Mouse (Mus musculus) ovary, postnatal 14 days (tissue): ENCODE data around the gene Btnl10.

Source experiments
- DNase-seq: peaks from one replicate; pipeline ENCODE4 v3.0.0; 2022; ENCODE audit warnings: low spot score

Gene Btnl10

DNA sequence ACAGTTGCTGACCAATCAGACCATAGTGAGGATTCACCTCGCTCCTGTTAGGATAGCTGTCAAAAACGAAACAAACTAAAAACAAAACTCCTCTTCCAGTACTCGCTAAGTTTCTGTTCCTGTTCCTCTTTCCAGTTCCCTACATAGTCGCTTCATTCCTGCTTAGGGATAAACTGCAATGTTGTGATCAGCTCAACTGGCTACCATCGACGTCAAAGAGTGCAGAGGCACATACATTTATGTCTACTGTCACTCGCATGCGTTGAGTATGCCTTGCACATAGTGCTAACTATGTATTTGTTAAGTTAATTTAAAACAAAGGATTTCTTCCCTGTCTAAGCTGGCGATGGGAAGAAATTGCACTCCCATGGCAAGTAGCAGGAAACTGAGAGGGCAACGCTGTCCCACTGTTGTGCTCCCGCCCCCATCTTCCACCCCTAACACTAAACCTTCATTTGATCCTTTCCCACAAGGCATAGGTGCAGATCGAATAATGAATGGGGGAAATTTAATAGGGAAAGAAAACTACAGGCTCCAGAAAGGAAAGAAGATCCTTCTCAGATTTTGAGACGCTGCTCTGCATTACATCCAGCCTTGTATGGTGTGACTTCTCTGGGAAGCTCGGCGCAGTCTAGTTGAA is 41.6 kb downstream of the Btnl10 start:
- DNase-seq, result no peak

DNA sequence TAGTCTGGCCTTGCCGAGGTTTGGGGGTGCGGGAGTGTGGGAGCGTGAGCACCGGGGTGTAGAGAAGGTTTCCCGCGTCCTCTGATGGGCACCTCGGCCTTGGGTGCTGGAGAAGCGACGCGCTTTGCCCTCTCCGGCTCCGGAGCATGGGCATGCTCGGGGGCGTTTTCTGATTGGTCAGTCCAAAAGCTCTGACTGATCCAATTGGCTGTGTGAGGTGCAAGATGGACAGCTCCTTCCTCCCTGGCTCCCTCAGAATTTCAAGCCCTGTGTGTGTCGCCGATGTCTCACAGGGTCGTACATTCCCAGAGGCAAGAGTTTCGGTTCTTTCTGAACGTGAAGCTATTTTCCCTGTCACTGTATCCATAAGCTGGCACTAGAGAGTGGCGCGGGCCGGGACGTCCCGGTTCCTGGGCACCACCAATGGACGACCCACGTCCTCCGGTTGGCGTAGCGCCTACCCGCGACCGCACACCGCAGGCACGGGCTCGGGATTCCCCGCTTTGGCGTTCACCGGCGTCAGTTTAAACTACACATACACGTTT is 42.3 kb downstream of the Btnl10 start:
- DNase-seq, result peak; percentile 36

DNA sequence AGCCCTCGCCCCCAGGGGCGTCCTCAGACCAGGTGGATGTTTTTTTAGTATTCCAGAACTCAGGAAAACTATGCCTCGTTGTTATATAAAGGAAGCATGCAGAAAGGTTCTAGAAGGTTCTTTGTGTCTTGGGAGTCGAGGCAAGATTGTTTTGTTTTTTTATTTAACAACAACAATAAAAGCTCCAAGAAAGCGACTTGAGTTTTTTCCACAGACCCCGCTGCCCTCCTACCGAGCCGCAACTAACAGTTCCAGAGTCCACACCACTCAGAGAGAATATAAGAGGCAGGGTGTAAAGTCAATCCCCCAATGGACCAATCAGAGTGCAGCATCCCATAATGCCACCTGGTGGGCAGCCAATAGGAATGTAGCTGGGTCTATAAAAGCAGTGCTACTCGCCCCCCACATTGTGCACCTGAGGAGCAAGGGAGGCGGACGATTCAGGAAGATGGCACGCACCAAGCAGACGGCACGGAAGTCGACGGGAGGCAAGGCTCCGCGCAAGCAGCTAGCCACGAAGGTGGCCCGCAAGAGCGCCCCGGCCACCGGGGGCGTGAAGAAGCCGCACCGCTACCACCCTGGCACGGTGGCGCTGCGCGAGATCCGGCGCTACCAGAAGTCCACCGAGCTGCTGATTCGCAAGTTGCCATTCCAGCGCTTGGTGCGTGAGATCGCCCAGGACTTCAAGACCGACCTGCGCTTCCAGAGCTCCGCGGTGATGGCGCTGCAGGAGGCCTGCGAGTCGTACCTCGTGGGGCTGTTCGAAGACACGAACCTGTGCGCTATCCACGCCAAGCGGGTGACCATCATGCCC is 43.9 kb downstream of the Btnl10 start:
- no peak for DNase-seq

DNA sequence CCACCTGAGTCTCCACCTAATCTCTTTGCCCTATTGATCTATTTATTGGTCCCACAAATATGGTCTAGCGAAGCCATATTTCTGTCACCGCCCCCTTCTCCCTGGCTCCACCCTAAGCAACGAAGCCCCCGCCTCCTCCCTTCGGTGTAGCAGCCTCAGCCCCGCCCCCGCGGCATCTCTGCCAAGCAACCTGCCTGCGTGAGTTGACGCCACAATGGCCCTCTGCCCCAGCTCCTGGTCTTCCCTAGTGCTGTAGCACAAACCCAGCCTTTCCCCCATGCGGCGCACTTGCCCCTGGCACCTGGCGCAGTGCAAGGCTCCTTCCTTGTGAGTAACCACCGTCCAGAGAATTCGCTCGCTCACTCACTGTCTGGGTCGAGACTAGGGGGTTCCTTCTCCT is 45.8 kb downstream of the Btnl10 start:
- no peak for DNase-seq

DNA sequence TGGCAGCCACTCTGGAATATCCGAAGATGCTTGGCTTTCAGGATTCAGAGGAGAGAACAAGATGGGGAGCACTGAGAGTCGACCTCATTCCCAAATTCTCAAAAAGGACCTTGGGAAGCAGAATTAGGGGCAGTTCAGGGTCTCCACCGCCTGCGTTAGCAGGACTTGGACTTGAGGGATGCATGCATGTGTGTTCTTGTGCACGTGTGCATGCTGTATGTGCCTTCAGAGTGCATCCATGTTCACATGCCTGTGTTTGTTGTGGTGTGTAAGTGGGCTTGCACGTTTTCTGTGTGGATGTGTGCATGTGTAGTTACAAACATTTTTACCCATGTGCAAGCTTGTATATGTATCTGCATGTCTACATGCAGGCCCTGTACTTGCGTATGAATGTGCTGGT is 46.5 kb downstream of the Btnl10 start:
- DNase-seq, result no peak

DNA sequence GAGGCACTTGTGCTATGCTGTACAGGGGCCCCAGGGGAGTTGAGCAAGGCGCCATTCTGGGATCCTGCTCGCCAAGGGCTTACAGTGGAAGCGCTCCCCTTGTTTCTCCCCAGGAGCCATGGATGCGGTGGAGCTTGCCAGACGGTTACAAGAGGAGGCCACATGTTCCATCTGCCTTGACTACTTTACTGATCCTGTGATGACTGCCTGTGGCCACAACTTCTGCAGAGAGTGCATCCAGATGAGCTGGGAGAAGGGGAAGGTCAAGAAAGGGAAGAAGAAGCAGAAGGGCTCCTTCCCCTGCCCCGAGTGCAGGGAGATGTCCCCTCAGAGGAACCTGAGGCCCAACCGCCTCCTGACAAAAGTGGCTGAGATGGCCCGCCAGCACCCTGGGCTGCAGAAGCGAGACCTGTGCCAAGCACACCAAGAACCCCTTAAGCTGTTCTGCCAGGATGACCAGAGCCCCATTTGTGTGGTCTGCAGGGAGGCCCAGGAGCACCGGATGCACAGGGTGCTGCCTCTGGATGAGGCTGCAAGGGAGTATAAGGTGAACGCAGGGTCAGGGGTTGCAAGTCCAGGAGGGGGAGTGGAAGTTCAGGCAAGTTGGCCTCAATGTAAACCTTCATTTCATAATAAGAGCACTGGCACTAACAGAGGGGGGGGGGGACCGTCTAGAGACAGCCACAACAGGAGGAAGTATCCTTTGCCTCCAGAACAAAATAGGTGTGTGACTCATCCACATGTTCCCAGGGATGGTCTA is 47.5 kb downstream of the Btnl10 start:
- DNase-seq, result no peak

DNA sequence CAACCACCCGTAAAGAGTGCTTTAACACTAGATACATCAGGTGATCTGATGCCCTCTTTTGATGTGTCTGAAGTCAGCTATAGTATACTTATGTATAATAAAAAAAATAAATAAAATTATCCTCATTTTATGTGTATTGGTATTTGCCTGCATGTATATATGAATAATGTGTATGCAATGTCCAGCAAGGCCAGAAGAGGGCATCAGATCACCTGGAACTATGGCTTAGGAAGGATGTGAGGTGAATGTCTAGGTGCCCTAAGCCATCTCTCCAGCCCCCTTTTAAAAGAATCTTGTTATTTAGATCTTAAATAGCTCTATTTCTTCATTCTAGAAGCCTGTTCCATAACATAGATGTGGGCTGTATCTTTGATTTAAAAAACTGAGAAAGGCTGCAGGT is 49.6 kb downstream of the Btnl10 start:
- DNase-seq, result no peak

DNA sequence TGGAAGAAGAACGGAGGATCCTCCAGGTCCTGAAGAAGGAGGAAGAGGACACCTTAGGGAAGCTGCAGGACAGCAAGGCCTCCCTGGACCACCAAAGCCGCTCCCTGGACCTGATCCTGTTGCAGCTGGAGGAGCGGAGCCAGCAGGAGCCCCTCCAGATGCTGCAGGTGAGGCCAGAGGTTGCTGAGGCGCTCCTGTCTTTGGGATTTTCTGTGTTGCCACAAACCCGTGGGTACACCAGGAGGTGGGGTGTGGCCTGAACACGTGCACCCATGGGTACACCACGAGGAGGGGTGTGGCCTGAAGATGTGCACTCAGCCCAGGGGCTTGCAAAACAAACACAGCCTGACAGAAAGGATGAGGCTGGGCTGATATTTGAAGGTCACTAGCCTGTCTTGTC is 50.8 kb downstream of the Btnl10 start:
- DNase-seq, result no peak

DNA sequence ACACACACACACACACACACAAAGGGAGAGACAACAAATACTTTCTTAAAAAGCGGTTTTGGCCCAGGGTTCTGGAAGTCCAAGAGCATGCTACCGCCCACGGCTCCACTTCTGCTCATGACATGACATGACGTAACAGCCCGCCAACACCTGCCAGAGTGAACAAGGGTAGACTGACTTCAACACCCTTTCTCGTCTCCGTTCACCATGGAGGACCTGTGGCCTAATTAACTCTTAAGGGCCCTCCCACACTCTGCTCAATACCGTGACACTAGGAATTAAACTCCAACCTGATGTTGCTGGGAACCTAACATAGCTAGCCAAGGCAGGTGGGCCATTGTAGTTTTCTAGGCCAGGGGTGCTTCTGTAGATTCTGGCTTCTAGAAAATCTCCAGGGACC is 51.3 kb downstream of the Btnl10 start:
- DNase-seq, result no peak

DNA sequence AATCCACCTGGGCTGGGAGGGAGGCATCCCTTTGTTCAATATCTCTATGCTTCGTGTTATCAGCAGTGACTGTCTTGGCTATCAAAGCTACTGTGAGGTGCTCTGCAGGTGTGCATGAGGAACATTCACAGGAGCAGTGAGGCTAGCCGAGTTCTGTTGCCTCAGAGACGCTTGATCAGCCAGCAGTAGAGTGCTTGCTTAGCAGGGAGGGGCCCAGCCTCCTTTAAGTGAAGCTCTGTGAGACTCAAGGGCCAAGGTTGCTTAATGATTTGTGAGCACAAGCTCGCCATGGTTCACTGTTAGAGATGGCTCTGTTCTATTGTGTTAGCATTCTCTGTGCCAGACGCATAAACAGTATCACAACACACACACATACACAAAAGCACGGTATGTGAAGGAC is 52.0 kb downstream of the Btnl10 start:
- no peak for DNase-seq

DNA sequence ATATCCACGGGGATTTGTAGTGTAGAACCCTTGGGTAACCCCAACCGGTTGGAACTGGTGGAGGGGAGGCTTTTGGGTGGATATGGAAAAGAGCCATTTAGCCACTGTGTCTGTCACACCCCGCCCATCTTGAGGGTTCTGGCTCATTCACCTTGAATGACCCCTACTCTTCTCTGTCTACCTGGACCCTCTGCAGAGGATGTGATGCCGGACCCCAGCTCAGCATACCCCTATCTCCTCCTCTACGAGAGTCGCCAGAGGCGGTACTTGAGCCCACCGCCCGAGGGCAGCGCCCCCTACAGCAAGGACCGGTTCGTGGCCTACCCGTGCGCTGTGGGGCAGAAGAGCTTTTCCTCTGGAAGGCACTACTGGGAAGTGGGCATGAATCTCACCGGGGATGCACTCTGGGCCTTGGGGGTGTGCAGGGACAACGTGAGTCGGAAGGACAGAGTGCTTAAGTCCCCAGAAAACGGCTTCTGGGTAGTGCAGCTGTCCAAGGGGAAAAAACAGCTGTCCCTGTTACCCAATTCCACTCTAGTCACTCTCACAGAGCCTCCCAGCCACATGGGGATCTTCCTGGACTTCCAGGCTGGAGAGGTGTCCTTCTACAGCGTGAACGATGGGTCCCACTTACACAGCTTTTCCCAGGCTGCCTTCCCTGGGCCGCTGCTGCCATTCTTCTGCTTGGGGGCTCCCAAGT is 53.3 kb downstream of the Btnl10 start:
- DNase-seq, result no peak

DNA sequence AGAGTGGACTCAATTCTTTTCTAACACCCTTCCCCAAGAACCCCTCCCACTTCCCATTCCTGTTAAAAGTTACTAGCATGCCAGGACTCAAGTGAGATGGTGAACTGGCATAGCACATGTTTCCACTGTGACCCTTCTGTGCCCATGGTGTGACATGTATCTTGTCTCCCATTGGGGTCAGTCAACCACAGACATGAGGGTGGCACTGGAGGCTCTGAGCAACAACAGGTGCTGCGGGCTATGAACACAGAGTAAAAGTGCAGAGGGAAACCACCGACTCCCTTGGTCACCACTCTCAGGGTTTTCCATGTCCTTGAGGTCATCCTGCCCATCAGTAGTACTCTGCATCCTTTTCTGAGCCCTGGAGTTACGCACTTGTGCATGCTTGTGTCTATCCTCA is 54.1 kb downstream of the Btnl10 start:
- no peak for DNase-seq

DNA sequence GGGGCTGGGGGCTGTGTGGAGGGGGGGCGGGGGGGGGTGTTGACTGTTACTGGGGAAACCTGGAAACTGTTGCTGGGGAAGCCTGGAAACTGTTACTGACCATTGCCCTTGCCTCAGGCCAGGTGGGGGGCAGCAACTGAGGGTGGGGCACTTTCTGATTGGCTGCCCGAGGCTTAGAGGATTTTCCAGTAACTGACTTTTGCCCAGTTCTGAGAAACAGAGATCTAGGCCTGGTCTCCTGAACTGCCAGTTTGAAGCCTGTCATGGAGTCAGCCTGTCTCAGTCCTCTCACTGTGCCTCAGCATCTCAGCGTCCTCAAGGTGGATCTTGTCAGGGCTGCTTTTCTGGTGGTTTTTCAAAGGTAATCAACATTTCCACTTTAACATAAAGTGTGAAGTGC is 56.7 kb downstream of the Btnl10 start:
- DNase-seq, result no peak
